8 mouse cellular contexts compared by ENCODE assay signal in the genomic region with DNA sequence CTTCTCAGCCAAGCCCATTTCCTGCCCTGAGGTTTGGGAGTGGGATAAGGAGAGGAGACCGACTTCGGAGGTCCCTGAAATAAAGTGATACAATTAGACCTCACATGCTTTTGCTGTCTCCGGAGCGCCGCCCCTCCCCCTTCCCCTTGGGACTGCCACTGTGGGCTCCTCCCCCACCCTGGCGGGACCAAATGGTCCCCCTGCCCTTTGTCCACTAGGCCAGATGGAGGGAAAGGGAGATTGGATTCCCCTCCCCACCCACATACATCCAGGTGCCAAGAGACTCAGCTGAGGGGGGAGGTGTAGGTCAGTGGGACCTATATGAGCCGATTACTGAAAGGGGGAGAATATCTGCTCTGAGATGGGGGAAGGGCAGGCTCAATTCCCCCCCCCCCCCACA. TPM values are rescaled to one million over a fixed set of nuclear protein-coding genes. Genes with fewer than 3 reads are reported as not detected.
DNase-seq lines count a peak whose midpoint lies in the region; ATAC-seq lines count a peak whose summit lies in the region.

No protein-coding gene starts in this region.

- H3K9ac ChIP-seq in forebrain, embryonic 11.5 days (ENCODE audit: low read length), result peak overlapping the region; percentile 98
- peak overlapping the region; percentile 82 for H3K9ac ChIP-seq in kidney, embryonic 14.5 days (ENCODE audit: low read depth, low read length)
- H3K9ac ChIP-seq in midbrain, embryonic 14.5 days (replicated peaks; ENCODE audit: low read length), result peak overlapping the region; percentile 95

- no peaks in the 10 kb centered on the region for H3K27me3 ChIP-seq in forebrain, embryonic 11.5 days (ENCODE audit: control insufficient read depth, insufficient read depth, low read length)
- H3K27me3 ChIP-seq in kidney, embryonic 14.5 days (ENCODE audit: control insufficient read depth, insufficient read depth, low read length), result no peaks in the 10 kb centered on the region
- H3K27me3 ChIP-seq in midbrain, embryonic 14.5 days (ENCODE audit: control insufficient read depth, insufficient read depth, low read length), result no peaks in the 10 kb centered on the region

- H3K27ac ChIP-seq in forebrain, embryonic 11.5 days (ENCODE audit: low read depth, low read length), result peak overlapping the region; percentile 89
- peak overlapping the region; percentile 97 for H3K27ac ChIP-seq in kidney, embryonic 14.5 days (ENCODE audit: low read depth, low read length)
- peak overlapping the region; percentile 96 for H3K27ac ChIP-seq in midbrain, embryonic 14.5 days (replicated peaks; ENCODE audit: low read depth, low read length)

- whole genome bisulfite sequencing in forebrain, embryonic 11.5 days, result 1% methylated on average over 6 of the region's 7 CpGs
- WGBS in kidney, embryonic 14.5 days, result 0% methylated on average over 7 of the region's 7 CpGs
- WGBS in midbrain, embryonic 14.5 days, result 2% methylated on average over 6 of the region's 7 CpGs

- peak overlapping the region; percentile 73 for H3K4me2 ChIP-seq in forebrain, embryonic 11.5 days (ENCODE audit: low read depth, low read length, severe bottlenecking)
- H3K4me2 ChIP-seq in kidney, embryonic 14.5 days (replicated peaks; ENCODE audit: low read depth, low read length), result peak overlapping the region; percentile 96
- peak overlapping the region; percentile 100 for H3K4me2 ChIP-seq in midbrain, embryonic 14.5 days (ENCODE audit: low read length)

- H3K9me3 ChIP-seq in forebrain, embryonic 11.5 days (ENCODE audit: control insufficient read depth, low read length), result no peaks in the 10 kb centered on the region
- no peaks in the 10 kb centered on the region for H3K9me3 ChIP-seq in kidney, embryonic 14.5 days (ENCODE audit: control insufficient read depth, low read length)
- H3K9me3 ChIP-seq in midbrain, embryonic 14.5 days (ENCODE audit: control insufficient read depth, low read length), result no peaks in the 10 kb centered on the region

- peaks cover 49% of the 10 kb centered on the region for H3K4me1 ChIP-seq in forebrain, embryonic 11.5 days (replicated peaks; ENCODE audit: control insufficient read depth, insufficient read depth, low read length)
- peaks cover 75% of the 10 kb centered on the region for H3K4me1 ChIP-seq in kidney, embryonic 14.5 days (ENCODE audit: control insufficient read depth, insufficient read depth, low read length)
- H3K4me1 ChIP-seq in midbrain, embryonic 14.5 days (ENCODE audit: control insufficient read depth, insufficient read depth, low read length), result peaks cover 48% of the 10 kb centered on the region

- DNase-seq in heart, adult 11 months, result peak; percentile 96
- no peak for DNase-seq in heart, adult 9 months (ENCODE audit: low spot score in 2 of 2)
- DNase-seq in MN1 (ENCODE audit: low spot score), result peak; percentile 79
- peak; percentile 87 for DNase-seq in forebrain, embryonic 11.5 days (ENCODE audit: low spot score)
- peak; percentile 65 for DNase-seq in midbrain, embryonic 14.5 days
- DNase-seq in spleen, adult 12 weeks (ENCODE audit: low spot score), result no peak
- no peak for DNase-seq in urinary bladder, postnatal 25 days (ENCODE audit: low spot score)

- H3K4me3 ChIP-seq in forebrain, embryonic 11.5 days (ENCODE audit: low read depth, low read length), result peak overlapping the region; percentile 85
- H3K4me3 ChIP-seq in kidney, embryonic 14.5 days (ENCODE audit: low read length), result peak overlapping the region; percentile 82
- peak overlapping the region; percentile 80 for H3K4me3 ChIP-seq in midbrain, embryonic 14.5 days (replicated peaks; ENCODE audit: low read depth, low read length)

- no peaks in the 10 kb centered on the region for H3K36me3 ChIP-seq in forebrain, embryonic 11.5 days (ENCODE audit: control insufficient read depth, insufficient read depth, low read length)
- H3K36me3 ChIP-seq in kidney, embryonic 14.5 days (ENCODE audit: control insufficient read depth, insufficient read depth, low read length), result no peaks in the 10 kb centered on the region
- H3K36me3 ChIP-seq in midbrain, embryonic 14.5 days (ENCODE audit: control insufficient read depth, insufficient read depth, low read length), result no peaks in the 10 kb centered on the region; the same call in 1 of the 2 replicates

- peak; percentile 9 for ATAC-seq in forebrain, embryonic 11.5 days (replicated peaks; ENCODE audit: low FRiP score)
- peak; percentile 4; the same call in 1 of the 2 replicates for ATAC-seq in kidney, embryonic 14.5 days (ENCODE audit: low FRiP score, low TSS enrichment)
- peak; percentile 7; the same call in 1 of the 2 replicates for ATAC-seq in midbrain, embryonic 14.5 days (ENCODE audit: low FRiP score, low TSS enrichment)

RNA-seq across cellular contexts. Expression of gene Pcbp4, which starts 0.3 kb away (rescaled TPM):
- 300 and 309 TPM in 2 replicates for polyA plus RNA-seq in forebrain, embryonic 11.5 days (2014; fragmentation: Nextera tagmentation; extraction: Ambion mirVana)
- 129 and 147 TPM in 2 replicates for polyA plus RNA-seq in kidney, embryonic 14.5 days (2014; fragmentation: Nextera tagmentation; extraction: Ambion mirVana)
- 219 and 247 TPM in 2 replicates for polyA plus RNA-seq in midbrain, embryonic 14.5 days (2014; fragmentation: Nextera tagmentation; extraction: Ambion mirVana)

RNA-seq across cellular contexts. Expression of gene Abhd14a, which starts 5.3 kb away (rescaled TPM):
- polyA plus RNA-seq in forebrain, embryonic 11.5 days (2014; fragmentation: Nextera tagmentation; extraction: Ambion mirVana), result 38.3 and 41.0 TPM in 2 replicates
- polyA plus RNA-seq in kidney, embryonic 14.5 days (2014; fragmentation: Nextera tagmentation; extraction: Ambion mirVana), result 50.2 and 58.8 TPM in 2 replicates
- polyA plus RNA-seq in midbrain, embryonic 14.5 days (2014; fragmentation: Nextera tagmentation; extraction: Ambion mirVana), result 51.2 and 68.8 TPM in 2 replicates

RNA-seq across cellular contexts. Expression of gene Abhd14b, which starts 5.6 kb away (rescaled TPM):
- polyA plus RNA-seq in forebrain, embryonic 11.5 days (2014; fragmentation: Nextera tagmentation; extraction: Ambion mirVana), result 4.6 and 4.7 TPM in 2 replicates
- polyA plus RNA-seq in kidney, embryonic 14.5 days (2014; fragmentation: Nextera tagmentation; extraction: Ambion mirVana), result 18.7 and 25.6 TPM in 2 replicates
- polyA plus RNA-seq in midbrain, embryonic 14.5 days (2014; fragmentation: Nextera tagmentation; extraction: Ambion mirVana), result 6.0 and 6.8 TPM in 2 replicates

RNA-seq across cellular contexts. Expression of gene Gpr62, which starts 12.9 kb away (rescaled TPM):
- polyA plus RNA-seq in forebrain, embryonic 11.5 days (2014; fragmentation: Nextera tagmentation; extraction: Ambion mirVana), result 0.19 and 0.71 TPM in 2 replicates
- 0.37 and 0.66 TPM in 2 replicates for polyA plus RNA-seq in kidney, embryonic 14.5 days (2014; fragmentation: Nextera tagmentation; extraction: Ambion mirVana)
- polyA plus RNA-seq in midbrain, embryonic 14.5 days (2014; fragmentation: Nextera tagmentation; extraction: Ambion mirVana), result 0.93 and 1.00 TPM in 2 replicates

RNA-seq across cellular contexts. Expression of gene Acy1, which starts 14.7 kb away (rescaled TPM):
- polyA plus RNA-seq in forebrain, embryonic 11.5 days (2014; fragmentation: Nextera tagmentation; extraction: Ambion mirVana), result 39.5 and 43.4 TPM in 2 replicates
- 41.1 and 44.5 TPM in 2 replicates for polyA plus RNA-seq in kidney, embryonic 14.5 days (2014; fragmentation: Nextera tagmentation; extraction: Ambion mirVana)
- 19.1 and 21.6 TPM in 2 replicates for polyA plus RNA-seq in midbrain, embryonic 14.5 days (2014; fragmentation: Nextera tagmentation; extraction: Ambion mirVana)

Comparison
In these comparisons a context has a peak if more than half of its experiments do, and no peak if none do; other contexts are left out.
1. DNase-seq: peak in heart, adult 11 months (single experiment), MN1 (single experiment), forebrain, embryonic 11.5 days (single experiment) and midbrain, embryonic 14.5 days (single experiment); none in heart, adult 9 months (0 of 2), spleen, adult 12 weeks (single experiment) and urinary bladder, postnatal 25 days (single experiment).
2. Peak in every context shown above with its lines, with median percentiles within 50 percentile points of each other: ATAC-seq, H3K27ac ChIP-seq, H3K4me2 ChIP-seq, H3K4me3 ChIP-seq and H3K9ac ChIP-seq.